Comparison of ENCODE assay signal across 12 mouse cellular contexts in genomic region chr2:33302828-33303227, GRCm38 (mm10).
DNase-seq lines count a peak whose midpoint lies in the region; ATAC-seq lines count a peak whose summit lies in the region.
"Had no signal": no experiment of that assay in that cellular context is flagged by ENCODE, and none has a peak within 500 bp of the region (broad histone marks: within the 10 kb centered on the region; RNA-seq: fewer than 3 reads in every experiment).

No protein-coding gene starts in this region.

- H3K4me1 ChIP-seq in embryonic facial prominence, embryonic 10.5 days: peaks cover 50% of the 10 kb centered on the region
- H3K4me1 ChIP-seq in megakaryocyte, embryonic 14.5 days: peaks cover 73% of the 10 kb centered on the region

- ATAC-seq in megakaryocyte-erythroid progenitor cell, adult 5-6 weeks (replicated peaks; ENCODE audit: low FRiP score, low TSS enrichment, poor library complexity, severe bottlenecking): no peak
- ATAC-seq: forebrain, embryonic 14.5 days; midbrain, embryonic 13.5 days had no signal

- no peaks in the 10 kb centered on the region for H3K36me3 ChIP-seq in embryonic facial prominence, embryonic 10.5 days (replicated peaks)
- H3K36me3 ChIP-seq in megakaryocyte, embryonic 14.5 days (replicated peaks; ENCODE audit: low read length): no peaks in the 10 kb centered on the region

- WGBS in embryonic facial prominence, embryonic 10.5 days: 69% methylated on average over 4 of the region's 4 CpGs

- no peaks in the 10 kb centered on the region for H3K27me3 ChIP-seq in embryonic facial prominence, embryonic 10.5 days (replicated peaks; ENCODE audit: low read depth, poor library complexity, severe bottlenecking)
- H3K27me3 ChIP-seq in megakaryocyte, embryonic 14.5 days (replicated peaks): peaks cover 1% of the 10 kb centered on the region
- H3K27me3 ChIP-seq: midbrain, embryonic 13.5 days had no signal

- no peaks in the 10 kb centered on the region for H3K9me3 ChIP-seq in embryonic facial prominence, embryonic 10.5 days
- no peaks in the 10 kb centered on the region for H3K9me3 ChIP-seq in megakaryocyte, embryonic 14.5 days
- H3K9me3 ChIP-seq: midbrain, embryonic 13.5 days had no signal

- no peak overlapping the region for H3K4me3 ChIP-seq in embryonic facial prominence, embryonic 10.5 days
- H3K4me3 ChIP-seq in megakaryocyte, embryonic 14.5 days (replicated peaks): peak overlapping the region; percentile 74
- H3K4me3 ChIP-seq: midbrain, embryonic 13.5 days had no signal

- H3K27ac ChIP-seq in embryonic facial prominence, embryonic 10.5 days (replicated peaks): peak overlapping the region; percentile 45; the same call in 1 of the 2 replicates
- H3K27ac ChIP-seq: midbrain, embryonic 13.5 days had no signal

- DNase-seq in lung, postnatal 4 days: peak; percentile 43 to 48
- no peak for DNase-seq in lung, postnatal 36 days
- no peak for DNase-seq in embryonic facial prominence, embryonic 10.5 days (ENCODE audit: low spot score)
- peak; percentile 18 for DNase-seq in thymus, postnatal 25 days
- DNase-seq in right cerebral cortex, postnatal 36 days (ENCODE audit: low spot score in 2 of 2): no peak
- DNase-seq: cerebellum, adult 9-10 months; heart, postnatal 10 days; lung, adult 18-20 months had no signal

Comparison
In these comparisons a context has a peak if more than half of its experiments do, and no peak if none do; other contexts are left out.
1. DNase-seq: peak in lung, postnatal 4 days (2 of 2) and thymus, postnatal 25 days (single experiment); none in lung, postnatal 36 days (single experiment), embryonic facial prominence, embryonic 10.5 days (single experiment) and right cerebral cortex, postnatal 36 days (0 of 2).